Comparison of ENCODE assay signal across 29 mouse cellular contexts in the genomic region with DNA sequence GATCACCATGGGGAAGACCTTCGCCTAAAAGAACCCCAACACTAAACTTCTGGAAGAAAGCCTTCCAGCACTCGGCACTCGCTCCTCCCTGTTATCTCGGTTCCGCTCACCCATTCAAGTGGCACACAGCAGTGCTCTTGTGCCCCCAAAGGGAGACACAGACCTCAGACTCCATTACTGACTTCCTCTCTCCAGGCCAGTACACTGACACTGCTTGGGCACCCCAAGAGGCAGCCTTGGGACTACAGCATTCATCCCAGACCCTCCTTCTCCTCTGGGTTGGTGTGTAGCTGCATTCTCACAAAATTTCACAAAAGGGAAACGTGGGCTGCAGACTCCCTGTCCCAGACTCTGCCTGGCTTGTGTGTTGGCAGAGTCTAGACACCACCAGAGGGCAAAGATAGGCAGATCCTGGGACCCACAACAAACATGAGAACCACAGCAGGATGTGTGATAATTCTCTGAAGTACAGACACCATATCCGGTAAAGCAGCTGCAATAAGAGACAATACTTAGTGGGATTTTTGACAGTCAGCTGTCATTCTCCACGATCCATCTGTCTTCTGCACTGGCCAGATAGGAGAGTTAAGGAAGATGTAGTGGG. TPM values are rescaled to one million over a fixed set of nuclear protein-coding genes. Genes with fewer than 3 reads are reported as not detected.
DNase-seq lines count a peak whose midpoint lies in the region; ATAC-seq and TF ChIP-seq lines count a peak whose summit lies in the region.
"Had no signal": no experiment of that assay in that cellular context is flagged by ENCODE, and none has a peak within 500 bp of the region (broad histone marks: within the 10 kb centered on the region; RNA-seq: fewer than 3 reads in every experiment).

No protein-coding gene starts in this region.

- no peaks in the 10 kb centered on the region for H3K4me1 ChIP-seq in stomach, postnatal 0 days (replicated peaks; ENCODE audit: control insufficient read depth, insufficient read depth)
- no peaks in the 10 kb centered on the region for H3K4me1 ChIP-seq in forebrain, embryonic 10.5 days
- no peaks in the 10 kb centered on the region for H3K4me1 ChIP-seq in intestine, embryonic 16.5 days (ENCODE audit: control insufficient read depth, insufficient read depth, low read length)
- H3K4me1 ChIP-seq: embryonic facial prominence, embryonic 12.5 days; forebrain, embryonic 12.5 days; heart, embryonic 12.5 days; hindbrain, embryonic 12.5 days; limb, embryonic 15.5 days had no signal

- no peaks in the 10 kb centered on the region for H3K27me3 ChIP-seq in stomach, postnatal 0 days (ENCODE audit: control insufficient read depth, insufficient read depth, low read length)
- H3K27me3 ChIP-seq in forebrain, embryonic 10.5 days (ENCODE audit: poor library complexity, severe bottlenecking) = no peaks in the 10 kb centered on the region
- no peaks in the 10 kb centered on the region for H3K27me3 ChIP-seq in intestine, embryonic 16.5 days (replicated peaks; ENCODE audit: control insufficient read depth, insufficient read depth, low read length)
- H3K27me3 ChIP-seq: embryonic facial prominence, embryonic 12.5 days; forebrain, embryonic 12.5 days; limb, embryonic 15.5 days had no signal

- TF ChIP-seq CTCF in layer of hippocampus, adult 2 months (conservative IDR thresholded peaks at IDR 0.05) = peak; percentile 42
- TF ChIP-seq CTCF in stomach, postnatal 0 days (IDR thresholded peaks at IDR 0.05; ENCODE audit: low read depth) = 0 out of 2 replicates have a peak, but pooled peaks have one; percentile 2

- 0 out of 2 replicates have a peak, but pooled peaks have one; percentile 14 for ATAC-seq in granulocyte monocyte progenitor cell, adult 5-6 weeks (replicated peaks; ENCODE audit: poor library complexity, severe bottlenecking)
- no peak for ATAC-seq in stomach, postnatal 0 days (ENCODE audit: low FRiP score, low TSS enrichment)
- ATAC-seq in intestine, embryonic 16.5 days = no peak

- no peak for TF ChIP-seq EP300 in stomach, postnatal 0 days (optimal IDR thresholded peaks at IDR 0.05)

- intact Hi-C loops in left cerebral cortex, postnatal 25 days (cut with DNase I) = loop anchor here (10.0 kb wide), 2 partner anchors 134 to 456 kb away; no protein-coding TSS in a partner anchor

- 78% methylated on average over 8 of the region's 8 CpGs for WGBS in stomach, postnatal 0 days
- 82% methylated on average over 8 of the region's 8 CpGs for WGBS in forebrain, embryonic 10.5 days
- 75% methylated on average over 8 of the region's 8 CpGs for WGBS in intestine, embryonic 16.5 days

- peak in 1 of 2 experiments; percentile 4 for DNase-seq in layer of hippocampus, adult 2 months (ENCODE audit: low spot score in 2 of 2)
- no peak for DNase-seq in layer of hippocampus, postnatal 14 days (ENCODE audit: low spot score in 2 of 2)
- no peak for DNase-seq in stomach, postnatal 0 days (ENCODE audit: low spot score)
- peak; percentile 42 to 48 for DNase-seq in thymus, postnatal 36 days
- DNase-seq in left cerebral cortex, postnatal 25 days (ENCODE audit: low spot score in 2 of 2) = no peak
- DNase-seq in forebrain, embryonic 10.5 days (ENCODE audit: extremely low spot score, low spot score) = no peak
- DNase-seq: adrenal gland, postnatal 10 days; cerebellum, adult 18-20 months; cerebellum, postnatal 14 days; heart, adult 11 months; heart, postnatal 10 days; kidney, adult 2 months; kidney, postnatal 14 days; lung, embryonic 14.5 days; right cerebral cortex, postnatal 14 days had no signal

- H3K9ac ChIP-seq in stomach, postnatal 0 days (ENCODE audit: low read length) = no peak overlapping the region
- H3K9ac ChIP-seq in intestine, embryonic 16.5 days (ENCODE audit: low read depth, low read length) = no peak overlapping the region
- H3K9ac ChIP-seq: embryonic facial prominence, embryonic 12.5 days; forebrain, embryonic 12.5 days; heart, embryonic 12.5 days; hindbrain, embryonic 12.5 days; limb, embryonic 15.5 days; liver, embryonic 14.5 days; lung, embryonic 14.5 days had no signal

- no peak overlapping the region for H3K27ac ChIP-seq in layer of hippocampus, adult 2 months
- no peak overlapping the region for H3K27ac ChIP-seq in stomach, postnatal 0 days (replicated peaks)
- no peak overlapping the region for H3K27ac ChIP-seq in forebrain, embryonic 10.5 days
- H3K27ac ChIP-seq in intestine, embryonic 16.5 days (ENCODE audit: low read length) = no peak overlapping the region
- H3K27ac ChIP-seq: embryonic facial prominence, embryonic 12.5 days; forebrain, embryonic 12.5 days; hindbrain, embryonic 12.5 days; limb, embryonic 15.5 days; liver, embryonic 14.5 days had no signal

- no peak overlapping the region for H3K4me2 ChIP-seq in stomach, postnatal 0 days (replicated peaks; ENCODE audit: low read depth)
- no peak overlapping the region for H3K4me2 ChIP-seq in intestine, embryonic 16.5 days (ENCODE audit: low read depth, low read length)
- H3K4me2 ChIP-seq: embryonic facial prominence, embryonic 12.5 days; forebrain, embryonic 12.5 days; heart, embryonic 12.5 days; hindbrain, embryonic 12.5 days; limb, embryonic 15.5 days; lung, embryonic 14.5 days; midbrain, embryonic 11.5 days had no signal

- no peaks in the 10 kb centered on the region for H3K9me3 ChIP-seq in stomach, postnatal 0 days (ENCODE audit: control insufficient read depth, low read length)
- no peaks in the 10 kb centered on the region for H3K9me3 ChIP-seq in forebrain, embryonic 10.5 days
- H3K9me3 ChIP-seq in intestine, embryonic 16.5 days (ENCODE audit: control insufficient read depth, low read length) = no peaks in the 10 kb centered on the region
- H3K9me3 ChIP-seq: embryonic facial prominence, embryonic 12.5 days; forebrain, embryonic 12.5 days; heart, embryonic 12.5 days; hindbrain, embryonic 12.5 days; limb, embryonic 15.5 days had no signal

- no peak overlapping the region for H3K4me3 ChIP-seq in layer of hippocampus, adult 2 months
- H3K4me3 ChIP-seq in stomach, postnatal 0 days (ENCODE audit: low read depth, low read length) = no peak overlapping the region
- no peak overlapping the region for H3K4me3 ChIP-seq in forebrain, embryonic 10.5 days
- no peak overlapping the region for H3K4me3 ChIP-seq in intestine, embryonic 16.5 days (ENCODE audit: low read length)
- H3K4me3 ChIP-seq: embryonic facial prominence, embryonic 12.5 days; forebrain, embryonic 12.5 days; heart, embryonic 12.5 days; hindbrain, embryonic 12.5 days; limb, embryonic 15.5 days had no signal

- no peaks in the 10 kb centered on the region for H3K36me3 ChIP-seq in stomach, postnatal 0 days (ENCODE audit: control insufficient read depth, insufficient read depth, low read length)
- no peaks in the 10 kb centered on the region for H3K36me3 ChIP-seq in forebrain, embryonic 10.5 days (replicated peaks)
- no peaks in the 10 kb centered on the region for H3K36me3 ChIP-seq in intestine, embryonic 16.5 days (ENCODE audit: control insufficient read depth, insufficient read depth, low read length)
- H3K36me3 ChIP-seq: embryonic facial prominence, embryonic 12.5 days; forebrain, embryonic 12.5 days; heart, embryonic 12.5 days; hindbrain, embryonic 12.5 days; limb, embryonic 15.5 days had no signal

RNA-seq across cellular contexts. Expression of gene Lcn9, which starts 5.5 kb away (rescaled TPM):
- total RNA-seq in layer of hippocampus, adult 2 months (2021) = not detected
- total RNA-seq in layer of hippocampus, postnatal 14 days (2021) = not detected
- not detected in 2 replicates for total RNA-seq in granulocyte monocyte progenitor cell, adult 5-6 weeks (2014; fragmentation: Nextera tagmentation)
- not detected in 2 replicates for total RNA-seq in granulocyte monocyte progenitor cell, adult 5-6 weeks (2017)
- not detected in 2 replicates for polyA plus RNA-seq in stomach, postnatal 0 days (2015; fragmentation: Nextera tagmentation; extraction: Ambion mirVana)
- not detected for total RNA-seq in left cerebral cortex, postnatal 25 days (2021)
- polyA plus RNA-seq in forebrain, embryonic 10.5 days (2016; fragmentation: Nextera tagmentation; extraction: Ambion mirVana) = not detected in 2 replicates
- not detected in 2 replicates for polyA plus RNA-seq in intestine, embryonic 16.5 days (2015; fragmentation: Nextera tagmentation; extraction: Ambion mirVana)
- total RNA-seq: adrenal gland, postnatal 10 days; gastrocnemius, adult 8-10 months; heart, postnatal 10 days; left cerebral cortex, adult 18-20 months; left cerebral cortex, postnatal 36 days; MEL had no signal
- polyA plus RNA-seq: embryonic facial prominence, embryonic 12.5 days; forebrain, embryonic 12.5 days; heart, embryonic 12.5 days; hindbrain, embryonic 12.5 days; kidney, adult 2 months; limb, embryonic 15.5 days; liver, embryonic 14.5 days; lung, embryonic 14.5 days; midbrain, embryonic 11.5 days; neural tube, embryonic 11.5 days had no signal

RNA-seq across cellular contexts. Expression of gene Glt6d1, which starts 12.8 kb away (rescaled TPM):
- total RNA-seq in layer of hippocampus, adult 2 months (2021) = not detected
- not detected for total RNA-seq in layer of hippocampus, postnatal 14 days (2021)
- total RNA-seq in granulocyte monocyte progenitor cell, adult 5-6 weeks (2014; fragmentation: Nextera tagmentation) = not detected in 2 replicates
- not detected in 2 replicates for total RNA-seq in granulocyte monocyte progenitor cell, adult 5-6 weeks (2017)
- polyA plus RNA-seq in stomach, postnatal 0 days (2015; fragmentation: Nextera tagmentation; extraction: Ambion mirVana) = not detected in 2 replicates
- not detected for total RNA-seq in left cerebral cortex, postnatal 25 days (2021)
- not detected in 2 replicates for polyA plus RNA-seq in forebrain, embryonic 10.5 days (2016; fragmentation: Nextera tagmentation; extraction: Ambion mirVana)
- polyA plus RNA-seq in intestine, embryonic 16.5 days (2015; fragmentation: Nextera tagmentation; extraction: Ambion mirVana) = not detected in 2 replicates
- total RNA-seq: adrenal gland, postnatal 10 days; gastrocnemius, adult 8-10 months; heart, postnatal 10 days; left cerebral cortex, adult 18-20 months; left cerebral cortex, postnatal 36 days; MEL had no signal
- polyA plus RNA-seq: embryonic facial prominence, embryonic 12.5 days; forebrain, embryonic 12.5 days; heart, embryonic 12.5 days; hindbrain, embryonic 12.5 days; kidney, adult 2 months; limb, embryonic 15.5 days; liver, embryonic 14.5 days; lung, embryonic 14.5 days; midbrain, embryonic 11.5 days; neural tube, embryonic 11.5 days had no signal

RNA-seq across cellular contexts. Expression of gene Sohlh1, which starts 18.6 kb away (rescaled TPM):
- not detected for total RNA-seq in layer of hippocampus, adult 2 months (2021)
- total RNA-seq in layer of hippocampus, postnatal 14 days (2021) = not detected
- not detected in 2 replicates for total RNA-seq in granulocyte monocyte progenitor cell, adult 5-6 weeks (2014; fragmentation: Nextera tagmentation)
- total RNA-seq in granulocyte monocyte progenitor cell, adult 5-6 weeks (2017) = not detected in 2 replicates
- polyA plus RNA-seq in stomach, postnatal 0 days (2015; fragmentation: Nextera tagmentation; extraction: Ambion mirVana) = 0.10 TPM in 1 of 2 replicates, not detected in the other
- total RNA-seq in left cerebral cortex, postnatal 25 days (2021) = not detected
- not detected in 2 replicates for polyA plus RNA-seq in forebrain, embryonic 10.5 days (2016; fragmentation: Nextera tagmentation; extraction: Ambion mirVana)
- not detected in 2 replicates for polyA plus RNA-seq in intestine, embryonic 16.5 days (2015; fragmentation: Nextera tagmentation; extraction: Ambion mirVana)
- total RNA-seq: adrenal gland, postnatal 10 days; gastrocnemius, adult 8-10 months; heart, postnatal 10 days; left cerebral cortex, adult 18-20 months; left cerebral cortex, postnatal 36 days; MEL had no signal
- polyA plus RNA-seq: embryonic facial prominence, embryonic 12.5 days; forebrain, embryonic 12.5 days; heart, embryonic 12.5 days; hindbrain, embryonic 12.5 days; limb, embryonic 15.5 days; liver, embryonic 14.5 days; lung, embryonic 14.5 days; midbrain, embryonic 11.5 days; neural tube, embryonic 11.5 days had no signal

RNA-seq across cellular contexts. Expression of gene Kcnt1, which starts 35.1 kb away (rescaled TPM):
- total RNA-seq in layer of hippocampus, adult 2 months (2021) = 10 to 100 TPM; 44.5 to 48.4 TPM
- total RNA-seq in layer of hippocampus, postnatal 14 days (2021) = 10 to 100 TPM; 43.8 to 69.9 TPM
- total RNA-seq in granulocyte monocyte progenitor cell, adult 5-6 weeks (2014; fragmentation: Nextera tagmentation) = not detected in 2 replicates
- not detected in 2 replicates for total RNA-seq in granulocyte monocyte progenitor cell, adult 5-6 weeks (2017)
- 0.19 and 0.30 TPM in 2 replicates for polyA plus RNA-seq in stomach, postnatal 0 days (2015; fragmentation: Nextera tagmentation; extraction: Ambion mirVana)
- total RNA-seq in left cerebral cortex, postnatal 25 days (2021) = 100 to 1,000 TPM; 111 to 130 TPM
- 0.40 and 1.4 TPM in 2 replicates for polyA plus RNA-seq in forebrain, embryonic 10.5 days (2016; fragmentation: Nextera tagmentation; extraction: Ambion mirVana)
- 0.31 and 0.54 TPM in 2 replicates for polyA plus RNA-seq in intestine, embryonic 16.5 days (2015; fragmentation: Nextera tagmentation; extraction: Ambion mirVana)
- total RNA-seq: MEL had no signal
- polyA plus RNA-seq: heart, embryonic 12.5 days had no signal

RNA-seq across cellular contexts. Expression of gene Gm13539, which starts 46.4 kb away (rescaled TPM):
- not detected for total RNA-seq in layer of hippocampus, adult 2 months (2021)
- total RNA-seq in layer of hippocampus, postnatal 14 days (2021) = not detected
- total RNA-seq in granulocyte monocyte progenitor cell, adult 5-6 weeks (2014; fragmentation: Nextera tagmentation) = not detected in 2 replicates
- total RNA-seq in granulocyte monocyte progenitor cell, adult 5-6 weeks (2017) = not detected in 2 replicates
- 1.2 and 1.6 TPM in 2 replicates for polyA plus RNA-seq in stomach, postnatal 0 days (2015; fragmentation: Nextera tagmentation; extraction: Ambion mirVana)
- not detected for total RNA-seq in left cerebral cortex, postnatal 25 days (2021)
- polyA plus RNA-seq in forebrain, embryonic 10.5 days (2016; fragmentation: Nextera tagmentation; extraction: Ambion mirVana) = not detected in 2 replicates
- not detected in 2 replicates for polyA plus RNA-seq in intestine, embryonic 16.5 days (2015; fragmentation: Nextera tagmentation; extraction: Ambion mirVana)
- total RNA-seq: adrenal gland, postnatal 10 days; gastrocnemius, adult 8-10 months; heart, postnatal 10 days; left cerebral cortex, adult 18-20 months; left cerebral cortex, postnatal 36 days; MEL had no signal
- polyA plus RNA-seq: embryonic facial prominence, embryonic 12.5 days; forebrain, embryonic 12.5 days; heart, embryonic 12.5 days; hindbrain, embryonic 12.5 days; kidney, adult 2 months; limb, embryonic 15.5 days; liver, embryonic 14.5 days; lung, embryonic 14.5 days; midbrain, embryonic 11.5 days; neural tube, embryonic 11.5 days had no signal

Comparison
In these comparisons a context has a peak if more than half of its experiments do, and no peak if none do; other contexts are left out.
1. DNase-seq: peak in thymus, postnatal 36 days (2 of 2); none in layer of hippocampus, postnatal 14 days (0 of 2), stomach, postnatal 0 days (single experiment), left cerebral cortex, postnatal 25 days (0 of 2) and forebrain, embryonic 10.5 days (single experiment).